Mouse (Mus musculus) spleen, adult 12 weeks (tissue): ENCODE results near the gene Fbxw4.
"Not testable (repeated sequence)": the region's sequence is repeated elsewhere in the genome, so short reads cannot be mapped to it uniquely, and the experiment has no call there.

Experiments
- DNase-seq: peaks from one replicate; pipeline ENCODE4 v3.0.0; 2022; ENCODE audit warnings: low spot score

The Fbxw4 gene

GRCm38 (mm10) chr19:45656810-45657595 lies 3.1 kb downstream of the Fbxw4 start:
- DNase-seq = no peak

- DNase-seq = no peak
Observed at GRCm38 (mm10) chr19:45655870-45656269, 4.2 kb downstream of the Fbxw4 start.

DNA sequence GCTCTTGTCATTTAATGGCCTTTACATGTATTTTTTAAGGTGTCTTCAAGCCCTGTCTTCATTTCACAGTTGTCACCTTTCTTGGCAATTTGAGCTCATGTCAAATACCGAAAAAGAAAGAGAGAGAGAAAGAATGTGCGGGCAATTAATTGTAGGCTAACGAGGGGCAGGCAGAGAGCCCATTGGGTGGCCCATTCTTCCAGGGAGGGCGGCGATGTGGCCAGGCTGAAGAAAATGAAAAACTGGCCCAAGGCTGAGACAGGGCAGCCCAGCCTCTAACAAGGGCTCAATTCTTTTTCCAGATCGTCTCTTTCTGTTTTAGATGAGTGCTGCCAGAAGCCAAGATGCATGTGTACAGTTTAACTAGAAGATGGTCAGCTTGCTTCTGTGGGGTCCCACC lies 6.1 kb downstream of the Fbxw4 start:
- no peak for DNase-seq

GRCm38 (mm10) chr19:45652286-45652988 lies 7.7 kb downstream of the Fbxw4 start:
- DNase-seq = no peak

DNA sequence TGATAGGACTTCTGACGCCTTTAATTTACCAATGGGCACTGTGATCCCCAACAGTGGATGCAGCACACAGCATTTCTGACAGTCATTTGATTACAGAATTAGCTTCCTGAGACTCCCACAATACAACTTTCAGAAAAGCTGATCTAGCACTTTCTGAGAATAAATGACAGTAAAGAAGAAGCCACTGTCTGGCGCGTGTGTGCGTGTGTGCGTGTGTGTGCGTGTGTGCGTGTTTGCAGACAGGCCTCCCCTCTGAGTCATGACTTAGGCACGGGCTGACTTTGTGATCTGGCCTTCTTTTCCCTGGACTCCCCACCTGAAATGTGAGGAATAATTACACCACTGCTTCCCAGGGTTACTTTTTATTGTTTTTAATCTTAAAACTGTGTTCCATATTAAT lies 8.6 kb downstream of the Fbxw4 start:
- DNase-seq = no peak

GRCm38 (mm10) chr19:45649776-45650175 lies 10.3 kb downstream of the Fbxw4 start:
- no peak for DNase-seq

- not testable (repeated sequence) for DNase-seq
Observed at GRCm38 (mm10) chr19:45648469-45648868, 11.6 kb downstream of the Fbxw4 start.

DNA sequence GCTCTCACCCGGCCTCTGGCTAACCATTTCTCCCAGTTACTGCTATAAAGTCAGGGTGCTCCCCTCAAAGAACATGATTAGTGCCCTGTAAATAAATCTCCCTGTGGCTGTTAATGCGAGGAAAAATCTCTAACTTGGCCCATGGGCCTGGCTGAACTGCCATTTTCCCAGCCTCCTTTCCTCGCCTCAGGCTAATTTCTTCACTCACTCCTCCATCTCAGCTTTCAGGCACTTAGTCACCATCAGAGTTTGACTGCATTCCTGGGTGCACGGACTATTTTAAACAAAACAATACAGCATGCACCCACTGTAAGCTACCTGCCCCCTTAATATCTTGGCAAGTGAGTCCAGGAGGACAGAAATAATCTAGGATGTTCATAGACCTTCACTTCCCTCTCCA lies 13.2 kb downstream of the Fbxw4 start:
- no peak for DNase-seq

DNA sequence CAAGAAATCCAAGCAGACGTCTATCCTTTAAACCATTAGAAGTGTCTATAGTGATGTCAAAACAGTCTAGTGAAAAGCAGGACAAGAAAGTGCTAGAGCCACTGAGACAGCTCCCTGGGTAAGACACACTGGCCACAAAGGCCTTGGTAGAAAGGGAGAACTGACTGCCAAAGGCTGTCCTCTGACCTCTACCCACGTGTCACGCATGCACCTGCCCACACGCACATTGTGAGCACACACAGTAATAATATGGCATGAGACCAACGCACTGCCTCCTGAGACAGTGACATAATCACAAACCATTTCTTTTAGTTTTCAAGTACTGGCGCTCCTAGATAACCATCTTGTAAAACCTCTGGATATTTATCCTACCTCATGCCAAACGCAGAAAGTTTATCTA lies 19.4 kb downstream of the Fbxw4 start:
- no peak for DNase-seq

DNA sequence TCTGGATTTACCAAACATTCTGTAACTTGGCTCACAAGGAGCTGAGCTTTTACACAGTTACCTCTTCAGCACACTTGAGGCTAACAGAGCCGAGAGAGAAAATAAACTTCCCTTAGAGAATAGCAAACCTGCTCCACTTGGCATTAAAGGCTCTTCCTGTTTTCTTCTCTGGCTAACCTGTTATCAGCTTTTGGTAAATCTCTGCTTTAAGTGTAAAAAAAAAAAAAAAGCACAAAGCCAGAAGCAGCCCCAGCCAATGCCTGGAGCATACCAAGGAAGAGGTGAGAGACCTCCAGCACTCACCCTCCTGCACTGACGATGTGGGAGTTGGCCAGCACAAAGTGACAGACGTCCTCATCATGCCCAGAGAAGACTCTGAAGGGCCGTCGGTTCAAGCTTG lies 24.2 kb downstream of the Fbxw4 start:
- no peak for DNase-seq

DNA sequence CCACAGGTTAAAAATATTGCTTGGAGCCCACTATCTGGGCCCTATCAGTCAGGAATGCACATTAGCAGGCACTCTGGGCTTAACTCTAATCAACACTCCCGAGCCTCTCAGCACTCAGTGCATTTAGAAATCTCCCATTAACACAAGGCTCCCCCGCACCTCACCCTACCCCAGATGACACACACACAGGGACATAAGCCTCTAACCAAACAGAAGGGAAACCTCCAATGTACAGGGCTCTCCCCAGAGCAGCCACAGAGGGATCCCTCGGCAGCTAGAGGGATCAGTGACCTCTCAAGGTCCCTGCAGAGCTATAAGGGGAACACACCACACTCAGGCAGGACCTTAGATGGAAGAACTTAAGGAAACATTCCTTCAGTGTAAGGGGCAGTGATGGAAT lies 28.5 kb downstream of the Fbxw4 start:
- no peak for DNase-seq

- no peak for DNase-seq
Observed at GRCm38 (mm10) chr19:45630953-45631352, 29.2 kb downstream of the Fbxw4 start.

- DNase-seq = no peak
Observed at GRCm38 (mm10) chr19:45629219-45629618, 30.9 kb downstream of the Fbxw4 start.

DNA sequence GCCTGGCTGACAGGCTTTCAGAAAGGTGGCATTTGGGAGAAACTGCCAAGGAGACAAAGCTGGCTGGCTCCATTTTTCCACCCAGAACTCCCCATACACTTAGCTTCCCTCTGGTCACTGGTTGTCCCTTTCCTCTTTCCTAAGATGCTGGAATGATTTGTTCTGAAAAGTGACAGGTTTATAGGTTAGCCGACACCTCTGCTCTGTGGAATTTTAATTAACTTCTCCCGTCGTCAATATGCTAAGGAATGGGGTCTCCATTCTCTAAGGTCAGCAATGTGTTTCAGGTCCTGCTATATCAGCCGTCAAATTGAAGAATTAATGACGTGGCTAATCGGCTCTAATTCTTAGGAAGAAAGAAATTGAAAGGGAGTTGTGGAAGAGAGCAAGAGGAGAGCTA lies 31.5 kb downstream of the Fbxw4 start:
- DNase-seq = no peak

- no peak for DNase-seq
Observed at GRCm38 (mm10) chr19:45627036-45627435, 33.1 kb downstream of the Fbxw4 start.

GRCm38 (mm10) chr19:45623710-45624109 lies 36.4 kb downstream of the Fbxw4 start:
- DNase-seq = no peak

GRCm38 (mm10) chr19:45622144-45622543 lies 38.0 kb downstream of the Fbxw4 start:
- no peak for DNase-seq

DNA sequence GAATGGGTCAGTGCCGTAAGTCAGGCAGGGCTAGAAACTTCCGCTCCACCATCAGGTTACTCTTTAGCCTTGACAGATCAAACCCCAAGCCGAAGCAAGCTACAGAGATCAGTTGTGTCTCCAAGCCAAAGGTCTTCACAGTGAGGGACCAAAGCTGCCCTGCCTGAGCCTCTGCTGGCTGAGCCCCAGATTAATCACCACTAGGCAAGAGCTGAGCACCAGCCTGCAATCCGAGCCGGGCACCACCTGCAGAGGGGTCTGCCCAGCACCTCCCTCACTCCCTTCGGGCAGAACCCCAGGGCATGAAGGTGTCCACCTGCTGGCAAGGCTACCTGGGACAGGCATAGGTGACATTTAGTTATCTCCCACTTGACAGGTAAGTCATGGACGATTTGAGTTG lies 39.1 kb downstream of the Fbxw4 start:
- no peak for DNase-seq

DNA sequence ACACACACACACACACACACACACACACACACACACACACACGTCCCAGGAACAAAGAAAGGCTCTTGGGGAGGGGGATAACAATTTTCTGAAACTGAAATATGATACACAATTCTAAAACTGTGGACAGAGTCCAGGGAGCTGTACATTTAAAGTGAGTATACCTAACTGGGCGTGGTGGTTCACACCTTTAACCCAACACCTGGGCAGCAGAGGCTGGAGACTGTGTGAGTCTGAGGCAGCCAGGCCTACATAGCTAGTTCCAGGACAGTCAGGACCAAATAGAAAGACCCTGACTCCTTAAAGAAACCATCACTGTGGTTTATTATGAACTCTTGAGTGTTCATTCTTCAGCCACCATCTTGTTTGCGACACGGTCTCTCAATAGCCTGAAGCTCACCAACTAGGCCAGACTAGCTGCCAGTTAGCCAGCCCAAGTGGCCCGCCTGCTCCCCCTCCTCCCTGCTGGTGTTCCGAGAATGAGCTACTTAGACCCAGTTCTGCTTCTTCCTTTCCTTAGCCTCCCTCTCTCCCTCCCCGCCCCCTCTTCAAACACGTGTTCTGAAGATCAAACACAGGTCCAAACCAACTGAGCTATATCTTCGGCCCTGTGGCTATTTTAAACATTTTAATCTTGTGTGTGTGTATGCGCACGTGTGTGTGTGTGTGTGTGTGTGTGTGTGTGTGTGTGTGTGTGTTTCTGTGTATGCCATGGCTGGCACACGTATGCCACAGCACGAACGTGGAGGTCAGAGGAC lies 40.2 kb downstream of the Fbxw4 start:
- DNase-seq = no peak

GRCm38 (mm10) chr19:45618184-45618583 lies 41.9 kb downstream of the Fbxw4 start:
- no peak for DNase-seq

- no peak for DNase-seq
Observed at GRCm38 (mm10) chr19:45616735-45617134, 43.4 kb downstream of the Fbxw4 start.

DNA sequence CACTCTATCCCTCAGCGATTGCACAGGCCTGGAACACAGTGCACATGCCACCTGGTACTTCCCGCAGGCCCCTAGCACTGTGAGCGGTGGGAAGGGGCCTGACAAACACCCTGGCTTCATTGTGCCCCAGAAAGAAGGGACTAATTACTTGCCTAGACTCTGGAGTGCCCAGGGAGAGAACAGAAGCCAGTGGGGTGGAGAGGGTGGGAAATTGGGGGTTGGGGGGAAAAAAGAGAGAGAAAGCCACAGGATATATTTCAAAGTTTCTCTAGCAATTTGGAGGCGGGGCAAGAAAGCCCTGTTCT lies 43.9 kb downstream of the Fbxw4 start:
- DNase-seq = no peak
